Mouse (Mus musculus) CH12F3 (cell line): ENCODE measurements around the gene Ngef.

ENCODE experiments used
- in situ Hi-C: fragments of 300-500 bp; cut with MboI; formaldehyde crosslinking; loops from 2 replicates; pipeline ENCODE4 v1.14.3; 2020; ENCODE audit warnings: low sequenced_read_pairs

Gene Ngef

GRCm38 (mm10) chr1:87568398-87568797, 5.3 kb downstream of the Ngef start:
- in situ Hi-C loops, result no loop called here

GRCm38 (mm10) chr1:87565760-87566159, 7.9 kb downstream of the Ngef start:
- in situ Hi-C loops, result no loop called here

- in situ Hi-C loops, result no loop called here
Observed at GRCm38 (mm10) chr1:87562967-87563366, 10.7 kb downstream of the Ngef start.

GRCm38 (mm10) chr1:87553586-87553985, 20.1 kb downstream of the Ngef start:
- in situ Hi-C loops, result no loop called here

GRCm38 (mm10) chr1:87551008-87551407, 22.7 kb downstream of the Ngef start:
- in situ Hi-C loops, result no loop called here

GRCm38 (mm10) chr1:87541614-87542013, 32.1 kb downstream of the Ngef start:
- in situ Hi-C loops, result no loop called here

GRCm38 (mm10) chr1:87537008-87537407, 36.7 kb downstream of the Ngef start:
- in situ Hi-C loops, result no loop called here

- in situ Hi-C loops, result no loop called here
Observed at GRCm38 (mm10) chr1:87534118-87534517, 39.6 kb downstream of the Ngef start.

GRCm38 (mm10) chr1:87532346-87532745, 41.3 kb downstream of the Ngef start:
- in situ Hi-C loops, result no loop called here

GRCm38 (mm10) chr1:87527191-87527590, 46.5 kb downstream of the Ngef start:
- in situ Hi-C loops, result no loop called here

- in situ Hi-C loops, result no loop called here
Observed at GRCm38 (mm10) chr1:87525041-87525440, 48.6 kb downstream of the Ngef start.

- in situ Hi-C loops, result no loop called here
Observed at GRCm38 (mm10) chr1:87521523-87521922, 52.1 kb downstream of the Ngef start.

- in situ Hi-C loops, result no loop called here
Observed at GRCm38 (mm10) chr1:87520467-87520866, 53.2 kb downstream of the Ngef start.

GRCm38 (mm10) chr1:87510845-87511244, 62.8 kb downstream of the Ngef start:
- in situ Hi-C loops, result no loop called here

GRCm38 (mm10) chr1:87510166-87510691, 63.4 kb downstream of the Ngef start:
- in situ Hi-C loops, result no loop called here

GRCm38 (mm10) chr1:87509561-87510165, 64.0 kb downstream of the Ngef start, which contains the start of gene Neu2:
TSS of gene Neu2 (plus strand) at chr1:87509889.
- in situ Hi-C loops, result no loop called here

GRCm38 (mm10) chr1:87508591-87509560, 64.8 kb downstream of the Ngef start:
- in situ Hi-C loops, result no loop called here

GRCm38 (mm10) chr1:87507857-87508256, 65.8 kb downstream of the Ngef start:
- in situ Hi-C loops, result no loop called here

- in situ Hi-C loops, result no loop called here
Observed at GRCm38 (mm10) chr1:87505524-87505923, 68.1 kb downstream of the Ngef start.

- in situ Hi-C loops, result no loop called here
Observed at GRCm38 (mm10) chr1:87493542-87493941, 80.1 kb downstream of the Ngef start.

- in situ Hi-C loops, result no loop called here
Observed at GRCm38 (mm10) chr1:87492285-87492684, 81.4 kb downstream of the Ngef start.

- in situ Hi-C loops, result no loop called here
Observed at GRCm38 (mm10) chr1:87486386-87486785, 87.3 kb downstream of the Ngef start.
